Mouse (Mus musculus) midbrain, postnatal 0 days (tissue): ENCODE measurements around the gene Mybphl. TPM values are rescaled to one million over a fixed set of nuclear protein-coding genes. Genes with fewer than 3 reads are reported as not detected.

Source experiments
- ATAC-seq: fragments of 200-750 bp; cut with Nextera tagmentation; 2 replicates; pipeline ENCODE4 v1.8.0; 2017; ENCODE audit warnings: moderate number of reproducible peaks, mild to moderate bottlenecking, moderate TSS enrichment, moderate library complexity; ENCODE audit not compliant: low FRiP score
- DNase-seq: peaks from one replicate; pipeline ENCODE4 v3.0.0-alpha.2; 2015; ENCODE audit warnings: low spot score
- H3K27ac ChIP-seq: fragments of 300-500 bp; sonication (generic); 2 replicates; pipeline ENCODE4 v1.5.1; 2014; ENCODE audit warnings: low read depth, mild to moderate bottlenecking, low read length, mixed read lengths
- H3K27me3 ChIP-seq: fragments of 300-500 bp; sonication (generic); 2 replicates; pipeline ENCODE4 v1.6.1; 2014; ENCODE audit warnings: low read length, control low read depth, mixed read lengths; ENCODE audit not compliant: insufficient read depth
- H3K36me3 ChIP-seq: fragments of 300-500 bp; sonication (generic); 2 replicates; pipeline ENCODE4 v1.6.1; 2014; ENCODE audit warnings: low read length, control low read depth, mixed read lengths; ENCODE audit not compliant: insufficient read depth
- H3K4me1 ChIP-seq: fragments of 300-500 bp; sonication (generic); 2 replicates; pipeline ENCODE4 v1.6.1; 2014; ENCODE audit warnings: mild to moderate bottlenecking, control low read depth, antibody characterized with exemption, low read length, mixed read lengths; ENCODE audit not compliant: insufficient read depth
- H3K4me2 ChIP-seq: fragments of 300-500 bp; sonication (generic); 2 replicates; pipeline ENCODE4 v1.6.1; 2014; ENCODE audit warnings: low read depth, mild to moderate bottlenecking, low read length, mixed read lengths; ENCODE audit not compliant: poor library complexity, severe bottlenecking
- H3K4me3 ChIP-seq: fragments of 300-500 bp; sonication (generic); 2 replicates; pipeline ENCODE4 v1.5.1; 2014; ENCODE audit warnings: low read depth, mild to moderate bottlenecking, low read length, moderate library complexity
- H3K9ac ChIP-seq: fragments of 300-500 bp; sonication (generic); replicated peaks from 2 replicates; pipeline ENCODE4 v1.6.1; 2014; ENCODE audit warnings: mild to moderate bottlenecking, low read length, moderate library complexity, mixed read lengths; ENCODE audit not compliant: poor library complexity, severe bottlenecking
- H3K9me3 ChIP-seq: fragments of 300-500 bp; sonication (generic); 2 replicates; pipeline ENCODE4 v1.6.1; 2016; ENCODE audit warnings: low read length, control low read depth
- CTCF ChIP-seq: IDR thresholded peaks from 2 replicates; pipeline ENCODE4 v1.5.1; 2016; ENCODE audit warnings: antibody characterized with exemption, mild to moderate bottlenecking
- WGBS: fragments of 180-500 bp; shearing (Covaris S2); extraction: QIAGEN DNeasy Blood & Tissue Kit; methylation state at CpG from one replicate; pipeline ENCODE4 v1.1.7; 2014; 5-methylcytosine and 5-hydroxymethylcytosine counted together
- polyA plus RNA-seq: library from polyadenylated mRNA; unstranded; fragments of >200 nt; fragmentation: Nextera tagmentation; extraction: Ambion mirVana; gene quantifications from 2 replicates; pipeline ENCODE4 v1.2.1, GENCODE M21; 2015
- total RNA-seq: library from RNA; depleted of rRNA; stranded (reverse); fragments of >200 nt; gene quantifications from 2 replicates; pipeline ENCODE4 v1.2.3, GENCODE M21; 2014

Gene Mybphl
- total and polyA plus RNA-seq, 2 experiments from 2014 or later, result not detected

DNA sequence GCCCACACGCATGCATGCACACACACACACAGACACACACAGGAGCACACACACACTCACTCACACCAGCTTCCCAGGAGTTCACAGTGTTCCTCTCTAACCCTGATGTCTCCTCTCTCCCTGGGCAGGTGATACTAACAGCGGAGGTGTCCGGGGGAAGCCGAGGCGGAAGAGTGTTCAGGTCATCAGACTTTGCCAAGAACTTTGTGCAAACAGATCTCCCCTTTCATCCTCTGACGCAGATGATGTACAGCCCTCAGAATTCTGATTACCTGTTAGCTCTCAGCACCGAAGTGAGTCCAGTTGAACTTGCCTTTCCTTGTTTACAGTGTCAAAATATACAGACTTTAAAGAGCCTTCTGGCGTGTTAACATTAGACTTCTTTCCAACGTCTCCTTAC, 39.2 kb upstream of the Mybphl start:
- Histone ChIP-seq H3K4me2 (no peak overlapping the region), H3K9ac (no peak overlapping the region), H3K27me3 (no peaks in the 10 kb centered on the region), H3K4me1 (no peaks in the 10 kb centered on the region), H3K27ac (no peak overlapping the region), H3K4me3 (no peak overlapping the region), H3K9me3 (no peaks in the 10 kb centered on the region), H3K36me3 (peaks cover 37% of the 10 kb centered on the region)
- WGBS, result 95% methylated on average over 9 of the region's 9 CpGs
- TF ChIP-seq CTCF, result no peak
- no peak for ATAC-seq
- no peak for DNase-seq

DNA sequence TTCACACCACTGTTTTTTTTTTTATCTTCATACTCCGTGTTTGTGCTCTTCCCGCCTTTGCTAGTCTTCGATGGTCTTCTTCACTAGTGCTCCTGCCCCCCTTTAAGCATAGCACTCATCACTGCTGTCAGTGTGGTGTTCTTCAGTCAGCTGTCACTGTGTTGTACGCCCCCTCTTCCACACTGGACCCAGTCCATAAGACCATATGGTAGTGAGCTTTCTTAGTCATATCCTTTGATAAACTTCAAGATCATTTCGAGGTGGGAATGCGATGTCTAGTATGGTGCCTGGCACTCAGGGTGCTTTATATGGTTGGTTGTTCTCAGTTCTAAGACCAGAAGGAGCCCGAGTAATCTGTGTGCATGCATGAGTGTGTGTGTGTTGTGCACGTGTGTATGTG, 37.4 kb upstream of the Mybphl start:
- no peak for ATAC-seq
- Histone ChIP-seq H3K4me2 (no peak overlapping the region), H3K4me3 (no peak overlapping the region), H3K36me3 (peaks cover 46% of the 10 kb centered on the region), H3K27me3 (no peaks in the 10 kb centered on the region), H3K9ac (no peak overlapping the region), H3K4me1 (no peaks in the 10 kb centered on the region), H3K27ac (no peak overlapping the region), H3K9me3 (no peaks in the 10 kb centered on the region)
- WGBS, result 96% methylated on average over 8 of the region's 8 CpGs
- DNase-seq, result no peak
- TF ChIP-seq CTCF, result no peak

DNA sequence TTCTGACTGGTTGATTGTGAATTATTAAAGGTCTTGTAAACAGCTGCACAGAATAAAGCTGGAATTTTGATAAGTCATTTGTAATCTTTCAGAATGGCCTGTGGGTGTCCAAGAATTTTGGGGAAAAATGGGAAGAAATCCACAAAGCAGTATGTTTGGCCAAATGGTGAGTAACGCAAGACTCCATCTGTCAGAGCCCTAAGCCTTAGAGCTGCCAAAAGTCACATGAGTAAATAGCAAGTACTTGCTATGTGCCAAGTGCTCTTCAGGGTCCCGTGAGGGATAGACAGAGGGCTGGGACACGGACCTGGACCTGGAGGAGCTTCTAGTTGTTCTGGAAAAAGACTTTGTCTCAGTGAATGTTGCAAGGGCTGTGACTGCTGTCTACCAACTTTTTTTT, 36.8 kb upstream of the Mybphl start:
- WGBS, result 78% methylated on average over 3 of the region's 3 CpGs
- no peak overlapping the region for H3K4me2 ChIP-seq
- no peak overlapping the region for H3K4me3 ChIP-seq
- H3K27ac ChIP-seq, result no peak overlapping the region; the same call in 1 of the 2 replicates
- H3K9ac ChIP-seq, result no peak overlapping the region
- no peaks in the 10 kb centered on the region for H3K9me3 ChIP-seq
- peaks cover 46% of the 10 kb centered on the region for H3K36me3 ChIP-seq
- H3K27me3 ChIP-seq, result no peaks in the 10 kb centered on the region
- no peaks in the 10 kb centered on the region for H3K4me1 ChIP-seq
- ATAC-seq, result no peak
- TF ChIP-seq CTCF, result no peak
- peak; percentile 28 for DNase-seq

DNA sequence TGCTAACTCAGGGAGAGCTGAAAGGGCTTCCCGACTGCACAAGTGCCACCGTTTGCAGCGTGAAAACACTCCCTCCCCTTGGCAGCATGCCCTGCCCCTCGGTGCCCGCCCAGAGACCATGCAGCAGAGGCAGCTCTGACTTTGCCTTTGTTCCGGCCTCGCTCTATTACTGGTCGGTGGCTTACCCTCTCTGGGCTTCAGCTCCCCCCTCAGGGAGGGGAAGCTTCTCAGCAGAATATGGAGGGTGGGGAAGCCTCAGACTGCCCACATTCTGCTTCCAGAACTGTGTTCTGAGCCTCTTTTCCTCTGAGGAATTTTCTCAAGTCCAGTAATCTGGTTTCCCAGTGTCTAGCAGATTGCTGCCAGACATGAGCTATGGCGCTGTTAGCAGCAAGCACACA, 36.3 kb upstream of the Mybphl start:
- Histone ChIP-seq H3K27ac (peak overlapping the region; percentile 43; the same call in 1 of the 2 replicates), H3K4me1 (no peaks in the 10 kb centered on the region), H3K9ac (no peak overlapping the region), H3K4me2 (no peak overlapping the region), H3K36me3 (peaks cover 46% of the 10 kb centered on the region), H3K9me3 (no peaks in the 10 kb centered on the region), H3K27me3 (no peaks in the 10 kb centered on the region), H3K4me3 (no peak overlapping the region)
- ATAC-seq (no peak), DNase-seq (peak; percentile 75)
- 57% methylated on average over 9 of the region's 9 CpGs for WGBS
- peak; percentile 8; the same call in 1 of the 2 replicates for TF ChIP-seq CTCF

DNA sequence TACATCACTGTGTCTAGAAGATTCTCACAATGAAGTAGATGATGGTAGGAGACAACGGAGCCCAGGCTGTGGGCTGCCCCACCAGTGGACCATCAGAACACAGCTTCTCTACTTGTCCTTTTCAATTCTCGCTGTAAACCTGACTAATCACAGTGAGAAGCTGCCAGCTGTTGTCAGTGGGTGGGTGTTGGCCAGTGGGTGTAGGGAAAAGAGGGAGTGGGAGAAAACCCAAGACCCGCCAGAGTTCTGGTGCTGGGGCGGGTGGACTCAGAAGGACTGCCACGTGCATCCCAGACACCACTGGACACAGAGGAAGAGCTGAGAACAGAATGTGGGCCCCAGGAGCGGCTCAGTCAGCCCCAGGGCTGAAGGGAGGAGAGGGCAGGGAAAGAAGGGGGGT, 33.9 kb upstream of the Mybphl start:
- ATAC-seq (no peak), DNase-seq (no peak)
- Histone ChIP-seq H3K9me3 (no peaks in the 10 kb centered on the region), H3K27ac (no peak overlapping the region), H3K4me3 (no peak overlapping the region), H3K4me2 (no peak overlapping the region), H3K4me1 (no peaks in the 10 kb centered on the region), H3K9ac (no peak overlapping the region), H3K36me3 (peaks cover 51% of the 10 kb centered on the region), H3K27me3 (no peaks in the 10 kb centered on the region)
- TF ChIP-seq CTCF, result no peak
- 96% methylated on average over 6 of the region's 6 CpGs for WGBS

DNA sequence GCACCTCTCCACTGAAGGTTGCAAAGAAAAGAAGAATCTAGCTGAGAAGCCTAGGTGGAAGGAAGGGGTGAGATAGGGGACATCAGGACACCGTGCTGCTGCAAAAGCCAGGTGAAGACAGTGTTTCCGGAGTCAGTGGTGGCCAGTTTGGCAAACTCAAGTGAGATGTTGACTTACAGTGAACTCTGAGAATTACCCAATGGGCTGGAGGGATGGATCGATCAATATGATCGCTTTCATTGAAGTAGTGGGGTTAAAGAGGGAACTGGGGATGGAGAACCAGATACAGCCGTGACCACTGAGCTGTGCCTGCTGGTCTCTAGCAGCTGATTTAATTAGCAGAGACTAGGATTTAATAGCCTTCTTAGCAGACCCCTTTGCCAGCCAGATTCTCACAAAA, 27.8 kb upstream of the Mybphl start:
- 81% methylated on average over 5 of the region's 5 CpGs for WGBS
- no peak for ATAC-seq

More for the DNA sequence above, 27.8 kb upstream of the Mybphl start:
- no peak for DNase-seq
- TF ChIP-seq CTCF, result no peak
- Histone ChIP-seq H3K36me3 (peaks cover 59% of the 10 kb centered on the region), H3K27me3 (no peaks in the 10 kb centered on the region), H3K4me3 (no peak overlapping the region), H3K9ac (no peak overlapping the region), H3K4me1 (no peaks in the 10 kb centered on the region), H3K9me3 (no peaks in the 10 kb centered on the region), H3K27ac (no peak overlapping the region), H3K4me2 (no peak overlapping the region)
